Mouse (Mus musculus): ENCODE data around the gene Cst7. TPM values are rescaled to one million over a fixed set of nuclear protein-coding genes. Genes with fewer than 3 reads are reported as not detected.
"Not testable (repeated sequence)": the region's sequence is repeated elsewhere in the genome, so short reads cannot be mapped to it uniquely, and the experiment has no call there.

The Cst7 gene
- polyA plus RNA-seq (2014; fragmentation: Nextera tagmentation; extraction: Ambion mirVana): 0.26 and 0.53 TPM in 2 replicates

GRCm38 (mm10) chr2:150569847-150570590, at the start of gene Cst7:
Cst7 (plus strand) TSS chr2:150570415.
- Histone ChIP-seq H3K4me1 (ENCODE audit: control insufficient read depth, insufficient read depth, low read length) (no peaks in the 10 kb centered on the region), H3K4me3 (ENCODE audit: low read depth, low read length) (no peak within 1 kb of the TSS), H3K27me3 (ENCODE audit: control insufficient read depth, insufficient read depth, low read length) (no peaks in the 10 kb centered on the region), H3K27ac (ENCODE audit: low read length) (no peak within 1 kb of the TSS), H3K36me3 (ENCODE audit: control insufficient read depth, insufficient read depth, low read length) (no peaks in the 10 kb centered on the region), H3K4me2 (replicated peaks; ENCODE audit: low read depth, low read length) (no peak within 1 kb of the TSS), H3K9ac (replicated peaks; ENCODE audit: low read depth, low read length) (no peak within 1 kb of the TSS), H3K9me3 (ENCODE audit: control insufficient read depth, low read depth, low read length) (no peaks in the 10 kb centered on the region)
- no peak for ATAC-seq (ENCODE audit: insufficient number of reproducible peaks, insufficient read depth, low FRiP score, low read depth)
- WGBS: 66% methylated on average over 11 of the region's 11 CpGs

GRCm38 (mm10) chr2:150525703-150526207, 44.5 kb upstream of the Cst7 start:
- no peaks in the 10 kb centered on the region for H3K4me1 ChIP-seq (ENCODE audit: control insufficient read depth, insufficient read depth, low read length)
- peak overlapping the region; percentile 38; the same call in 1 of the 2 replicates for H3K9ac ChIP-seq (replicated peaks; ENCODE audit: low read depth, low read length)
- H3K4me2 ChIP-seq (replicated peaks; ENCODE audit: low read depth, low read length): peak overlapping the region; percentile 73
- peak overlapping the region; percentile 34 for H3K4me3 ChIP-seq (ENCODE audit: low read depth, low read length)
- H3K27me3 ChIP-seq (ENCODE audit: control insufficient read depth, insufficient read depth, low read length): 0 out of 2 replicates have a peak, but pooled peaks cover 2% of the 10 kb centered on the region
- ATAC-seq (ENCODE audit: insufficient number of reproducible peaks, insufficient read depth, low FRiP score, low read depth): peak; percentile 49; the same call in 1 of the 2 replicates
- no peaks in the 10 kb centered on the region for H3K36me3 ChIP-seq (ENCODE audit: control insufficient read depth, insufficient read depth, low read length)
- H3K27ac ChIP-seq (ENCODE audit: low read length): no peak overlapping the region
- H3K9me3 ChIP-seq (ENCODE audit: control insufficient read depth, low read depth, low read length): no peaks in the 10 kb centered on the region
- 2% methylated on average over 42 of the region's 42 CpGs for WGBS

GRCm38 (mm10) chr2:150549576-150549975, 20.6 kb upstream of the Cst7 start:
- 81% methylated on average over 9 of the region's 10 CpGs for WGBS
- not testable (repeated sequence) for ATAC-seq (ENCODE audit: insufficient number of reproducible peaks, insufficient read depth, low FRiP score, low read depth)

GRCm38 (mm10) chr2:150558568-150558967, 11.6 kb upstream of the Cst7 start:
- no peak overlapping the region for H3K4me3 ChIP-seq (ENCODE audit: low read depth, low read length)
- no peak overlapping the region for H3K4me2 ChIP-seq (replicated peaks; ENCODE audit: low read depth, low read length)
- no peaks in the 10 kb centered on the region for H3K27me3 ChIP-seq (ENCODE audit: control insufficient read depth, insufficient read depth, low read length)
- no peak overlapping the region for H3K9ac ChIP-seq (replicated peaks; ENCODE audit: low read depth, low read length)
- H3K27ac ChIP-seq (ENCODE audit: low read length): no peak overlapping the region
- 59% methylated on average over 3 of the region's 3 CpGs for WGBS
- no peaks in the 10 kb centered on the region for H3K4me1 ChIP-seq (ENCODE audit: control insufficient read depth, insufficient read depth, low read length)
- no peaks in the 10 kb centered on the region for H3K9me3 ChIP-seq (ENCODE audit: control insufficient read depth, low read depth, low read length)
- no peaks in the 10 kb centered on the region for H3K36me3 ChIP-seq (ENCODE audit: control insufficient read depth, insufficient read depth, low read length)
- no peak for ATAC-seq (ENCODE audit: insufficient number of reproducible peaks, insufficient read depth, low FRiP score, low read depth)

More at GRCm38 (mm10) chr2:150549576-150549975, 20.6 kb upstream of the Cst7 start:
- H3K27ac ChIP-seq (ENCODE audit: low read length); H3K4me2 ChIP-seq (replicated peaks; ENCODE audit: low read depth, low read length); H3K9ac ChIP-seq (replicated peaks; ENCODE audit: low read depth, low read length); H3K4me3 ChIP-seq (ENCODE audit: low read depth, low read length); H3K27me3 ChIP-seq (ENCODE audit: control insufficient read depth, insufficient read depth, low read length); H3K9me3 ChIP-seq (ENCODE audit: control insufficient read depth, low read depth, low read length); H3K4me1 ChIP-seq (ENCODE audit: control insufficient read depth, insufficient read depth, low read length); H3K36me3 ChIP-seq (ENCODE audit: control insufficient read depth, insufficient read depth, low read length): not testable (repeated sequence)

GRCm38 (mm10) chr2:150567051-150567450, 3.2 kb upstream of the Cst7 start:
- no peak overlapping the region for H3K4me3 ChIP-seq (ENCODE audit: low read depth, low read length)
- H3K27ac ChIP-seq (ENCODE audit: low read length): no peak overlapping the region
- H3K9ac ChIP-seq (replicated peaks; ENCODE audit: low read depth, low read length): no peak overlapping the region
- ATAC-seq (ENCODE audit: insufficient number of reproducible peaks, insufficient read depth, low FRiP score, low read depth): no peak
- no peaks in the 10 kb centered on the region for H3K27me3 ChIP-seq (ENCODE audit: control insufficient read depth, insufficient read depth, low read length)
- no peak overlapping the region for H3K4me2 ChIP-seq (replicated peaks; ENCODE audit: low read depth, low read length)
- H3K4me1 ChIP-seq (ENCODE audit: control insufficient read depth, insufficient read depth, low read length): no peaks in the 10 kb centered on the region
- H3K36me3 ChIP-seq (ENCODE audit: control insufficient read depth, insufficient read depth, low read length): no peaks in the 10 kb centered on the region
- 71% methylated on average over 2 of the region's 2 CpGs for WGBS
- no peaks in the 10 kb centered on the region for H3K9me3 ChIP-seq (ENCODE audit: control insufficient read depth, low read depth, low read length)

GRCm38 (mm10) chr2:150570761-150571160, 546 bp downstream of the Cst7 start:
- Histone ChIP-seq H3K4me2 (replicated peaks; ENCODE audit: low read depth, low read length) (no peak overlapping the region), H3K36me3 (ENCODE audit: control insufficient read depth, insufficient read depth, low read length) (no peaks in the 10 kb centered on the region), H3K4me3 (ENCODE audit: low read depth, low read length) (no peak overlapping the region), H3K9ac (replicated peaks; ENCODE audit: low read depth, low read length) (no peak overlapping the region), H3K27me3 (ENCODE audit: control insufficient read depth, insufficient read depth, low read length) (no peaks in the 10 kb centered on the region), H3K4me1 (ENCODE audit: control insufficient read depth, insufficient read depth, low read length) (no peaks in the 10 kb centered on the region), H3K27ac (ENCODE audit: low read length) (no peak overlapping the region), H3K9me3 (ENCODE audit: control insufficient read depth, low read depth, low read length) (no peaks in the 10 kb centered on the region)
- 86% methylated on average over 2 of the region's 2 CpGs for WGBS
- ATAC-seq (ENCODE audit: insufficient number of reproducible peaks, insufficient read depth, low FRiP score, low read depth): no peak

GRCm38 (mm10) chr2:150572463-150572862, 2.2 kb downstream of the Cst7 start:
- 81% methylated on average over 3 of the region's 3 CpGs for WGBS
- no peak for ATAC-seq (ENCODE audit: insufficient number of reproducible peaks, insufficient read depth, low FRiP score, low read depth)

GRCm38 (mm10) chr2:150576256-150576655, 6.0 kb downstream of the Cst7 start:
- no peak overlapping the region for H3K4me3 ChIP-seq (ENCODE audit: low read depth, low read length)
- H3K4me2 ChIP-seq (replicated peaks; ENCODE audit: low read depth, low read length): no peak overlapping the region
- H3K27ac ChIP-seq (ENCODE audit: low read length): no peak overlapping the region
- ATAC-seq (ENCODE audit: insufficient number of reproducible peaks, insufficient read depth, low FRiP score, low read depth): no peak
- no peaks in the 10 kb centered on the region for H3K36me3 ChIP-seq (ENCODE audit: control insufficient read depth, insufficient read depth, low read length)
- H3K9me3 ChIP-seq (ENCODE audit: control insufficient read depth, low read depth, low read length): no peaks in the 10 kb centered on the region
- no peaks in the 10 kb centered on the region for H3K4me1 ChIP-seq (ENCODE audit: control insufficient read depth, insufficient read depth, low read length)
- no peak overlapping the region for H3K9ac ChIP-seq (replicated peaks; ENCODE audit: low read depth, low read length)
- no peaks in the 10 kb centered on the region for H3K27me3 ChIP-seq (ENCODE audit: control insufficient read depth, insufficient read depth, low read length)
- 96% methylated on average over 1 of the region's 1 CpGs for WGBS

More at GRCm38 (mm10) chr2:150572463-150572862, 2.2 kb downstream of the Cst7 start:
- H3K36me3 ChIP-seq (ENCODE audit: control insufficient read depth, insufficient read depth, low read length): no peaks in the 10 kb centered on the region
- no peaks in the 10 kb centered on the region for H3K4me1 ChIP-seq (ENCODE audit: control insufficient read depth, insufficient read depth, low read length)
- H3K27ac ChIP-seq (ENCODE audit: low read length): no peak overlapping the region
- H3K9ac ChIP-seq (replicated peaks; ENCODE audit: low read depth, low read length): no peak overlapping the region
- no peak overlapping the region for H3K4me3 ChIP-seq (ENCODE audit: low read depth, low read length)
- H3K4me2 ChIP-seq (replicated peaks; ENCODE audit: low read depth, low read length): no peak overlapping the region
- H3K27me3 ChIP-seq (ENCODE audit: control insufficient read depth, insufficient read depth, low read length): no peaks in the 10 kb centered on the region
- H3K9me3 ChIP-seq (ENCODE audit: control insufficient read depth, low read depth, low read length): no peaks in the 10 kb centered on the region
